Mouse (Mus musculus) liver, embryonic 15.5 days (tissue): ENCODE data around the gene Zfp598. TPM values are rescaled to one million over a fixed set of nuclear protein-coding genes. Genes with fewer than 3 reads are reported as not detected.

Source experiments
- polyA plus RNA-seq: library from polyadenylated mRNA; unstranded; fragments of >200 nt; fragmentation: Nextera tagmentation; extraction: Ambion mirVana; gene quantifications from 2 replicates; pipeline ENCODE4 v1.2.1, GENCODE M21; 2015

Gene Zfp598
- polyA plus RNA-seq, 1 experiment from 2014 or later = 9.9 TPM

Other genes with a start within 250 kb of the Zfp598 start
- 81.2 and 92.2 TPM in 2 replicates for gene Eci1, start 243.0 kb upstream of the Zfp598 start, polyA plus RNA-seq
- 0.39 and 0.41 TPM in 2 replicates for gene Dnase1l2, start 226.6 kb upstream of the Zfp598 start, polyA plus RNA-seq
- gene E4f1, start 199.4 kb upstream of the Zfp598 start, polyA plus RNA-seq = 11.5 and 14.2 TPM in 2 replicates
- gene Pgp, start 199.3 kb upstream of the Zfp598 start, polyA plus RNA-seq = 60.5 and 61.2 TPM in 2 replicates
- gene Bricd5, start 195.8 kb upstream of the Zfp598 start, polyA plus RNA-seq = 0.13 TPM in 1 of 2 replicates, not detected in the other
- gene Mlst8, start 190.6 kb upstream of the Zfp598 start, polyA plus RNA-seq = 12.0 and 13.6 TPM in 2 replicates
- 0.05 and 0.09 TPM in 2 replicates for gene Caskin1, start 181.1 kb upstream of the Zfp598 start, polyA plus RNA-seq
- gene Traf7, start 141.7 kb upstream of the Zfp598 start, polyA plus RNA-seq = 32.9 and 35.2 TPM in 2 replicates
- 0.64 and 0.74 TPM in 2 replicates for gene Rab26, start 135.5 kb upstream of the Zfp598 start, polyA plus RNA-seq
- gene Pkd1, start 119.9 kb upstream of the Zfp598 start, polyA plus RNA-seq = 2.6 and 3.0 TPM in 2 replicates
- 18.8 and 21.4 TPM in 2 replicates for gene Tsc2, start 37.1 kb upstream of the Zfp598 start, polyA plus RNA-seq
- gene Nthl1, start 37.0 kb upstream of the Zfp598 start, polyA plus RNA-seq = 5.8 and 6.4 TPM in 2 replicates
- 10.8 and 13.8 TPM in 2 replicates for gene Slc9a3r2, start 19.4 kb upstream of the Zfp598 start, polyA plus RNA-seq
- 0.30 TPM in 1 of 2 replicates, not detected in the other for gene Npw, start 11.2 kb upstream of the Zfp598 start, polyA plus RNA-seq
- 0.07 and 0.16 TPM in 2 replicates for gene Syngr3, start 20.3 kb downstream of the Zfp598 start, polyA plus RNA-seq
- 22.8 and 25.2 TPM in 2 replicates for gene Gfer, start 26.5 kb downstream of the Zfp598 start, polyA plus RNA-seq
- 0.14 and 0.16 TPM in 2 replicates for gene Noxo1, start 26.5 kb downstream of the Zfp598 start, polyA plus RNA-seq
- gene Tbl3, start 38.0 kb downstream of the Zfp598 start, polyA plus RNA-seq = 35.0 and 40.6 TPM in 2 replicates
- gene Rnf151, start 48.4 kb downstream of the Zfp598 start, polyA plus RNA-seq = not detected in 2 replicates
- gene Rps2, start 48.4 kb downstream of the Zfp598 start, polyA plus RNA-seq = 1,043 and 1,068 TPM in 2 replicates
- 160 and 162 TPM in 2 replicates for gene Ndufb10, start 54.8 kb downstream of the Zfp598 start, polyA plus RNA-seq
- 0.09 and 0.15 TPM in 2 replicates for gene Rpl3l, start 58.1 kb downstream of the Zfp598 start, polyA plus RNA-seq
- 31.1 and 32.9 TPM in 2 replicates for gene Msrb1, start 67.0 kb downstream of the Zfp598 start, polyA plus RNA-seq
- gene Hs3st6, start 83.3 kb downstream of the Zfp598 start, polyA plus RNA-seq = 0.07 TPM in 1 of 2 replicates, not detected in the other
- 0.35 and 0.54 TPM in 2 replicates for gene Meiob, start 134.6 kb downstream of the Zfp598 start, polyA plus RNA-seq
- gene Hagh, start 170.5 kb downstream of the Zfp598 start, polyA plus RNA-seq = 117 and 135 TPM in 2 replicates
- 41.1 and 44.2 TPM in 2 replicates for gene Fahd1, start 180.7 kb downstream of the Zfp598 start, polyA plus RNA-seq
- 9.6 and 11.5 TPM in 2 replicates for gene Igfals, start 196.3 kb downstream of the Zfp598 start, polyA plus RNA-seq
- gene Nubp2, start 216.7 kb downstream of the Zfp598 start, polyA plus RNA-seq = 68.1 and 73.5 TPM in 2 replicates
- gene Spsb3, start 217.0 kb downstream of the Zfp598 start, polyA plus RNA-seq = 45.2 and 48.4 TPM in 2 replicates
- 11.5 and 13.0 TPM in 2 replicates for gene Eme2, start 225.4 kb downstream of the Zfp598 start, polyA plus RNA-seq
- 52.3 and 52.8 TPM in 2 replicates for gene Mrps34, start 225.4 kb downstream of the Zfp598 start, polyA plus RNA-seq
- 53.4 and 60.1 TPM in 2 replicates for gene Nme3, start 226.8 kb downstream of the Zfp598 start, polyA plus RNA-seq